Mouse (Mus musculus): ENCODE measurements at regions not wholly inside any gene's neighbourhood (a gene's known extent, or its start where the extent isn't known, plus 50 kb on each side); places are given as distances from the start of the nearest gene placed in this dataset.

DNA sequence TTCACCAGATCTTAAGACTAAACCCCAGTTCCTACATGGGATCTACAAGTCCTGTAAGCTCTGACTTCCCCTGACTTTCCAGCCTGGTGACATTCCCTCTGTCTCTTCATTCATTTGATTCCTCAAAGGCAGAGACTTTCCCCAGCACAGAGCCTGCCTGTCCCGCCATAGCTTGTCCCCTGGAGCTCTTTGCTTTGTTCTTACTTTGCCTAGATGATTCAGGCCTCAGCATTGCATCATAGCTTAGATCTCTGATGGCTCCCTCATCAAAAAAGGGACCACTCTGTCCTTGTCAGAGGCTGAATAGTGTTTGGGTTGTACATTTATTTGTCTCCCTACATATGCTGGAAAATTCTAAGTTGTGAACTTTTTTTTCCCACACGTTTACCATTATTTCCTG lies 57.6 kb upstream of the Exoc6 start:
- ChIA-PET CTCF (interaction anchor here in 1 of 4 experiments (1.0 kb wide), 1 partner anchor 39 kb away, joined by 3 read pairs; no protein-coding TSS in a partner anchor), POLR2A (interaction anchor here in 2 of 4 experiments (0.7 to 2.2 kb wide), 5 partner anchors 10 to 21 kb away, joined by 3 to 8 read pairs (median 4); no protein-coding TSS in a partner anchor)

DNA sequence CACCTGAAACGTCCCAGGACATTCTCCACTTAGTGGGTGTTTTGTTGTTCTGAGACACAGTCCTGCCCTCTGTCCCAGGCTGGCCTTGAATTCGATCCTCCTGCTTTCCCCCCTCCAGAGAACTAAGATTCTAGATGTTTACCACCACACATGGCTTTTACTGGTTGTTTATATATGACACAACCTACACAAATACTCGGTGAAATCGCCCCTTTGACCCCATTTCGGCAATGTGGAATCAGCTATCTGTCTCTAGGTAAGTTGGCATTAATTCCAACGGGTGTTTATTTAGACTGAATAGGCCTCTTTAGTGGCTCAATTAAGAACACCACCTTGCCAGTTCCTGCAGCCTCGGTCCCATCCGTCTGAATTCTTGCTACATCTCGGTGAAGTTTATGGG lies 56.8 kb upstream of the Exoc6 start:
- POLR2A ChIA-PET: interaction anchor here in 1 of 4 experiments (1.1 to 2.2 kb wide), 2 partner anchors 10 to 22 kb away, joined by 3 to 8 read pairs; no protein-coding TSS in a partner anchor

DNA sequence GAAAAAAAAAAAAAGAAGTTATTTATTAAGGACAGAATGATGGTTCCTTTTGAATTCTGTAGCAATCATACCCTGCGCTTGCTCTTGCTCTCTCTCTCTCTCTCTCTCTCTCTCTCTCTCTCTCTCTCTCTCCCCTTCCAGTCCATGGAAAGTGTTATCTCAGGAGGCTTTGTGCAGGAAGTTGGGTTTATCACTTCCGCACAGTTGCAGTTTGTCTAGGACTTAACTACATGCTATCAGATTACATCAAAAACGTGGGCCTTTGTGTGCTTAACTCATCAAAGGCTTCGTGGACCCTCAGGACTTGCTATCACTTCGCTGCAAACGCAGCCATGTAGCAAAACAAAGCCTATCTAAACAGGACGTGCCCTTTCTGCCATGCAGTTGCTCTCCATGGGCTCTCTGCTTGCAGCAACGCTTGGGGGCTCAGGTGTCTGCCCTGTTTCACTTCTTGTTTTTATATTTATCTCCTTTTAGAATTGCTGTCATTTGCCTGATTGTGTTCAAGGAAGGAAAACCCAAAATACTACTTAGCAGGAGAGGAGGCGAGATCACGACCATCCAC lies 56.2 kb upstream of the Exoc6 start:
- CTCF ChIA-PET: no interaction called here

More for the DNA sequence above, 56.8 kb upstream of the Exoc6 start:
- CTCF ChIA-PET: no interaction called here

DNA sequence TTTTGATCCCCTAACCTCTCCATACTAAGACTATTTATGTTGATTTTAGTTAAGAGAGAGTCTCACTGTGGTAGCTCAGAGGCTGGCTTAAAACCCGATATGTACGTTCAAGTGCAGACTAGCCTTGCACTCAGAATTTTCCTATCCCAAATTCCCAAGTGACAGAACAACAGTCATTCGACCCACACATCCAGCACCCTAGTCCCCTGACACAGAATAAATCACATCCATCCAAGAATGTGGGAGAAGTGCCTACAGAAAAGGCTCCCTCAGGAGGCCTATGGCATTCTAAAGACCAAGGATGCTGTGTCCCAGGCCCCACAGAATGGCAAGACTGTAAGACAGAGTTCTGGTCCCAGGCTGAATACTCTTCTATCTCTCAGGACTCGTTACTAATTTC lies 55.4 kb upstream of the Exoc6 start:
- CTCF ChIA-PET: interaction anchor here in 3 of 4 experiments (0.5 to 2.6 kb wide), 6 partner anchors 12 to 55 kb away, joined by 3 to 16 read pairs (median 4); no protein-coding TSS in a partner anchor
- POLR2A ChIA-PET: interaction anchor here in 2 of 4 experiments (0.6 to 3.7 kb wide), 11 partner anchors 11 to 329 kb away, joined by 3 to 17 read pairs (median 4); partner anchors contain the start of genes Hhex (in 2 of the 2) and Kif11 (in 1 of the 2)

More for the DNA sequence above, 56.2 kb upstream of the Exoc6 start:
- POLR2A ChIA-PET: interaction anchor here in 1 of 4 experiments (1.8 to 3.7 kb wide), 2 partner anchors 12 to 16 kb away, joined by 8 to 17 read pairs; no protein-coding TSS in a partner anchor

DNA sequence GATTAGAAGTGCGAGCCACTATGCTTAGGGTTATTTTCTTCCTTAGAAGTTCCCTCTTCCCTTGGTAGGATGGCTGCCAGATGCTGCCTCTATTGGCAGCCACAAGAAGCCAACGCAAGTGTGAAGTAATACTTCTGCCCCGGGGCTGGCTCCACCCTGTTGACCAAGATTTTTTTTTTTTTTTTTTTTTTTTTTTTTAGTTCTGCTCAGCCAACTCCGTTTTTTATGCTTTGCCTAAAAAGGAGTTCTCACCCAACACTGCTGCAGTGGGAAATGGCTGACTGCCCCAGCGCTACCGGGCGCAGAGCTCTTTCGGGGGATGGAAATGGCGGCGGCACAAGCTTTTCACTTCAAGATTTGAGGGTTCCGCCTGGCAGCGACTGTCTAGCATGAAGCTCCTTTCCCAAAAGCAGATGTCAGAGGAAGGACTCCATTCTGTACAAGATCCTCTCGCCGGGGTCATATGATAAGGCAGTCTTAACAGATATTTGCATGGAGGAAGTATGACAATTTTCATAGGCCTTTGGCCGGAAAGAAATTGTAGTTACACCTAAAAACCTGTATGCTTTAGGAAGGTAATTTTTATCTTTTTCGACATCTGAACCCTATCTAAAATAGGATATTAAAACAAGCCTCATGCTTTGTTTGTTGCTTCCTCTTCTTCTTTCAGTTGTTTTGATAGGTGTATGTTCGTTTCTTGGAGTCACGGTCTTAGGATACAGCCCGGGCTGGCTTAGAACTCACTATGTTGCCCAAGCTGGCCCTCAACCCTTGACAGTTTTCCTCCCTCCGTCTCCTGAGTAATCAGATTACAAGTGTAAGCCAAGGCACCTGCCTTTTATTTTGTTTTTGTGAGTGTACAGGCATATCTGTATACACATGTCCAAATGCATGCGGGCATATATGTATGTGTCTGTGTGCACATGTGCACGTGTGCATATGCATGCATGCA lies 54.6 kb upstream of the Exoc6 start:
- POLR2A ChIA-PET: interaction anchor here (0.6 to 3.7 kb wide), 21 partner anchors 10 to 570 kb away, joined by 3 to 17 read pairs (median 4); partner anchors contain the start of genes Hhex (in 2 of the 4) and Kif11 (in 1 of the 4)

DNA sequence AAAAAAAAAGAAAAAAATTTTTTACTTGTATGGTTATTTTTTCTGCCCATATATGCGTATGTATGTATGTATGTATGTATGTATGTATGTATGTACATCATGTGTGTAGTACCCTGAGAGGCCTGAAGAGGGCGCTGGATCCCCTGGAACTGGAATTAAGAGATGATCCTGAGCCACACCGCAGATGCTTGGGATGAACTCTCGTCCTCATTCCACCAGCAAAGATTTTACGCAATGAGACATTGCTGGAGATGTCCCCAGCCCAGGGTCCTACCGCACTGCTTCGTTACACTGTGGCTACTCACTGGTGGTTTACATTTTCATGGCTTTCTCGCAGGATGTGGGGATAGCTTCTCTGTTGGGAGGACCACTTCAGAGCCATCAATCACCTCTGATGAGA lies 53.5 kb upstream of the Exoc6 start:
- POLR2A ChIA-PET: interaction anchor here in 3 of 4 experiments (0.6 to 3.7 kb wide), 10 partner anchors 8 to 532 kb away, joined by 3 to 17 read pairs (median 4); no protein-coding TSS in a partner anchor
- CTCF ChIA-PET: interaction anchor here in 3 of 4 experiments (0.6 to 2.6 kb wide), 6 partner anchors 9 to 35 kb away, joined by 3 to 16 read pairs (median 6); no protein-coding TSS in a partner anchor

More for the DNA sequence above, 54.6 kb upstream of the Exoc6 start:
- CTCF ChIA-PET: interaction anchor here in 3 of 4 experiments (0.6 to 2.6 kb wide), 12 partner anchors 7 to 123 kb away, joined by 3 to 16 read pairs (median 5); no protein-coding TSS in a partner anchor

DNA sequence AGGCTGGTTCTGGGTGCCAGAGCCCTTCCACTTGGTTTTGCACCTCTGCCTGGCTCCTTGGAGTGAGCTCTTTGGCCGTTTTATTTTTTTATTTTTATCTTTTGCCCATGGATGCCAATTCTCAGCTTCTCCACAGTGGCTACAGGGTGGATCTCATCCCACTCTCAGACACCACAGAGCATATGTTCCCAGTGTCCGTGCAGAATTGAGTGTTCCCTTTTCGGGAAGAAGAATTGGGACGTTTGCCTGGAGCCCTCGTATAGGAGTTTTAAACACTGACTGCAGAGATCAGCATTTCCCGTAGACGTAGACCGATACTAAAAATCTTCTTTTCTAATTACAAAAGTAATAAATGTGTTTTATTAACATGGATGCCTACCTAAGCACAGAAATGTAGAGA lies 53.1 kb upstream of the Exoc6 start:
- CTCF ChIA-PET: interaction anchor here in 2 of 4 experiments (0.9 to 2.6 kb wide), 3 partner anchors 9 to 13 kb away, joined by 3 to 16 read pairs (median 5); no protein-coding TSS in a partner anchor
- POLR2A ChIA-PET: interaction anchor here in 3 of 4 experiments (0.6 to 3.7 kb wide), 9 partner anchors 9 to 120 kb away, joined by 3 to 17 read pairs (median 5); no protein-coding TSS in a partner anchor

DNA sequence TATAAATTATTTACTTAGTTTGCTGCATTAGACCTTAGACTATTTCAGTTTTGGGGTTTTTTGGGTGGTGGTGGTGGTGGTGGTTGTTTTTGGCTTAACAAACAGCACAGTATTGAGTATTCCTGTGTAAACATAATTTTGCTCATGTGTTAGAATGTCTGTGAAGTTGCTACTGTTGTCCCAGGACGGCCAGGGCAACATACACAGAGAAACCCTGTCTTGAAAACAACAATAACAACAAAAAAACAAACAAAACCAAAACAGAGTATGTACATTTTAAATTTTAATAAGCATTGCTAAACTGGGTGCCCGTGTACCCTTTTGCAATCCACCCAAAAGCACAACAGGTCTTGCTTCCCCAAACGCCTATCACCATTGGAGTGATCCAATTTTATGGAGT lies 51.8 kb upstream of the Exoc6 start:
- ChIA-PET CTCF (interaction anchor here in 3 of 4 experiments (1.1 to 2.2 kb wide), 3 partner anchors 11 to 65 kb away, joined by 3 to 8 read pairs (median 4); no protein-coding TSS in a partner anchor), POLR2A (interaction anchor here in 2 of 4 experiments (0.9 to 1.0 kb wide), 3 partner anchors 11 to 73 kb away, joined by 3 to 6 read pairs (median 3); no protein-coding TSS in a partner anchor)

All from embryonic stem cell, embryonic (primary cell).